Mouse (Mus musculus) limb, embryonic 14.5 days (tissue): ENCODE measurements around the gene Magi2. TPM values are rescaled to one million over a fixed set of nuclear protein-coding genes. Genes with fewer than 3 reads are reported as not detected.
"Not testable (repeated sequence)": the region's sequence is repeated elsewhere in the genome, so short reads cannot be mapped to it uniquely, and the experiment has no call there.

Experiments used
- ATAC-seq: fragments of 200-750 bp; cut with Nextera tagmentation; 2 replicates; pipeline ENCODE4 v1.8.0; 2017; ENCODE audit warnings: low read depth, moderate number of reproducible peaks, moderate TSS enrichment; ENCODE audit not compliant: low FRiP score
- DNase-seq: peaks from one replicate; pipeline ENCODE4 v3.0.0-alpha.2; 2015; ENCODE audit warnings: low spot score
- H3K27ac ChIP-seq: fragments of 300-500 bp; sonication (generic); replicated peaks from 2 replicates; pipeline ENCODE4 v1.5.1; 2014; ENCODE audit warnings: low read depth, mild to moderate bottlenecking, low read length, moderate library complexity, mixed read lengths
- H3K27me3 ChIP-seq: fragments of 300-500 bp; sonication (generic); 2 replicates; pipeline ENCODE4 v1.6.1; 2014; ENCODE audit warnings: low read length, mixed read lengths; ENCODE audit not compliant: control insufficient read depth, insufficient read depth
- H3K36me3 ChIP-seq: fragments of 300-500 bp; sonication (generic); 2 replicates; pipeline ENCODE4 v1.6.1; 2014; ENCODE audit warnings: mild to moderate bottlenecking, low read length, moderate library complexity, mixed read lengths; ENCODE audit not compliant: control insufficient read depth, insufficient read depth
- H3K4me1 ChIP-seq: fragments of 300-500 bp; sonication (generic); 2 replicates; pipeline ENCODE4 v1.6.1; 2014; ENCODE audit warnings: antibody characterized with exemption, low read length, mixed read lengths; ENCODE audit not compliant: control insufficient read depth, insufficient read depth
- H3K4me2 ChIP-seq: fragments of 300-500 bp; sonication (generic); replicated peaks from 2 replicates; pipeline ENCODE4 v1.6.1; 2014; ENCODE audit warnings: low read depth, mild to moderate bottlenecking, low read length, moderate library complexity; ENCODE audit not compliant: severe bottlenecking
- H3K4me3 ChIP-seq: fragments of 300-500 bp; sonication (generic); replicated peaks from 2 replicates; pipeline ENCODE4 v1.5.1; 2014; ENCODE audit warnings: low read length
- H3K9ac ChIP-seq: fragments of 300-500 bp; sonication (generic); 2 replicates; pipeline ENCODE4 v1.6.1; 2014; ENCODE audit warnings: mild to moderate bottlenecking, low read depth, low read length, moderate library complexity; ENCODE audit not compliant: severe bottlenecking
- H3K9me3 ChIP-seq: fragments of 300-500 bp; sonication (generic); 2 replicates; pipeline ENCODE4 v1.6.1; 2016; ENCODE audit warnings: low read length; ENCODE audit not compliant: control insufficient read depth
- POLR2A ChIP-seq: fragments of 200-500 bp; IDR thresholded peaks from 2 replicates; pipeline ENCODE4 v1.8.0; 2012; ENCODE audit warnings: inconsistent platforms, mild to moderate bottlenecking, moderate library complexity, borderline replicate concordance; ENCODE audit not compliant: insufficient read depth, insufficient read length; ENCODE audit errors: extremely low read depth
- WGBS: fragments of 180-500 bp; shearing (Covaris S2); extraction: QIAGEN DNeasy Blood & Tissue Kit; methylation state at CpG from one replicate; pipeline ENCODE4 v1.1.7; 2014; 5-methylcytosine and 5-hydroxymethylcytosine counted together
- polyA plus RNA-seq, 2 experiments: library from polyadenylated mRNA; depleted of rRNA in 1 of 2; stranded (reverse) in 1 of 2; unstranded in 1 of 2; fragments of >200 nt; fragmentation: Nextera tagmentation in 1 of 2; extraction: Ambion mirVana in 1 of 2; gene quantifications; 2 replicates each; pipeline versions ENCODE4 v1.2.1 to v1.2.3; 2012 to 2014

Gene Magi2
- polyA plus RNA-seq, 2 experiments, result 4.0 to 4.5 TPM

GRCm38 (mm10) chr5:20521639-20522038 is 1294.8 kb downstream of the Magi2 start:
- Histone ChIP-seq H3K36me3 (no peaks in the 10 kb centered on the region), H3K27ac (no peak overlapping the region), H3K4me1 (no peaks in the 10 kb centered on the region), H3K4me2 (no peak overlapping the region), H3K9me3 (no peaks in the 10 kb centered on the region), H3K4me3 (no peak overlapping the region), H3K27me3 (no peaks in the 10 kb centered on the region), H3K9ac (no peak overlapping the region)
- ATAC-seq (no peak), DNase-seq (no peak)
- TF ChIP-seq POLR2A, result no peak
- 70% methylated on average over 9 of the region's 9 CpGs for WGBS

GRCm38 (mm10) chr5:20522047-20522446 is 1295.2 kb downstream of the Magi2 start:
- H3K27me3 ChIP-seq, result no peaks in the 10 kb centered on the region
- H3K9ac ChIP-seq, result no peak overlapping the region
- no peaks in the 10 kb centered on the region for H3K4me1 ChIP-seq
- no peak for TF ChIP-seq POLR2A
- no peak for ATAC-seq
- no peak for DNase-seq
- H3K27ac ChIP-seq, result no peak overlapping the region
- 96% methylated on average over 13 of the region's 13 CpGs for WGBS
- H3K36me3 ChIP-seq, result no peaks in the 10 kb centered on the region
- no peaks in the 10 kb centered on the region for H3K9me3 ChIP-seq
- no peak overlapping the region for H3K4me2 ChIP-seq
- no peak overlapping the region for H3K4me3 ChIP-seq

DNA sequence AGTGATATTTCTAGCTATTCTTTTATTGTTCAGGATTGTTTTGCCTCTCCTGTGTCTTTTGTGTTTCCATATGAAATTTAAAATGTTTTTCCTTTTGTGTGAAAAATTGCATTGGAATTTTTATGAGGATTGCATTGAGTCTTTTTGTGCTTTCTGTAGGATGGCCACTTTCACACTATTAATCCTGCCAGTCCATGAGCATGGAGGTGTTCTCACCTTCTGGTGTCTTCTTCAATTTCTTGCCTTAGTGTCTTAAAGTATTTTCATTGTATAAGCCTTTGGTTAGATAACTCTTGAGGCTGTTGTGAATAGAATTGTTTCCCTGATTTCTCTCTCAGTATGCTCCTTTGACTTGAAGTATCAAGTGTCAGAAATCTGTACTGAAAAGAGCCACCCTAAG is 1296.9 kb downstream of the Magi2 start:
- ATAC-seq (no peak), DNase-seq (no peak)
- Histone ChIP-seq H3K4me2 (no peak overlapping the region), H3K36me3 (no peaks in the 10 kb centered on the region), H3K27ac (no peak overlapping the region), H3K4me1 (no peaks in the 10 kb centered on the region), H3K9ac (no peak overlapping the region), H3K9me3 (no peaks in the 10 kb centered on the region), H3K27me3 (no peaks in the 10 kb centered on the region), H3K4me3 (no peak overlapping the region)
- no peak for TF ChIP-seq POLR2A

DNA sequence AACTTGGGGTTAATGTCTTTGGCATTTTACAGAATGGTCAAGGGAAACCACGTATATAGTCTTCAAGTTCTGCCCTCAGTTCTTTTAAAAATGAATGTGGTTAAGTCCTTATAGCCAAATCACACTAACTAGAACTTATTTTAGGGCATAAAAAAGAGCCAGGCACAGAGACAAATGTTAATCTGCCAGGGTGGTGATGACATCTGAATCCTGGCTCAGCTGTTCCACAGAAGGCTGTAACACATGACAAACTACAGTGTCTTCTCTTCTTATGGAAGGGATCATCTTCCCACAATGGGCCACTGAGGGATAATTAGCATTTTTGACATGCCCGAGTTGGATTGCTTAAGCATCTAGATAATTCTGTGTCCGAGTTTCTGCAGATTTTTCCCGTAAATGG is 1299.8 kb downstream of the Magi2 start:
- H3K9ac ChIP-seq, H3K36me3 ChIP-seq, H3K27me3 ChIP-seq, DNase-seq, H3K4me1 ChIP-seq, H3K4me3 ChIP-seq, H3K4me2 ChIP-seq, ATAC-seq, H3K27ac ChIP-seq, H3K9me3 ChIP-seq: not testable (repeated sequence)
- 74% methylated on average over 1 of the region's 4 CpGs for WGBS

- Histone ChIP-seq H3K9ac (no peak overlapping the region), H3K27me3 (no peaks in the 10 kb centered on the region), H3K9me3 (no peaks in the 10 kb centered on the region), H3K4me1 (no peaks in the 10 kb centered on the region), H3K4me3 (no peak overlapping the region), H3K27ac (no peak overlapping the region), H3K4me2 (no peak overlapping the region), H3K36me3 (no peaks in the 10 kb centered on the region)
- WGBS, result 32% methylated on average over 3 of the region's 3 CpGs
- ATAC-seq, result no peak
- TF ChIP-seq POLR2A, result no peak
- no peak for DNase-seq
Measured at GRCm38 (mm10) chr5:20536544-20536943, 1309.7 kb downstream of the Magi2 start.

GRCm38 (mm10) chr5:20537369-20538022 is 1310.7 kb downstream of the Magi2 start:
- Histone ChIP-seq H3K27ac (no peak overlapping the region), H3K9me3 (no peaks in the 10 kb centered on the region), H3K36me3 (no peaks in the 10 kb centered on the region), H3K4me3 (no peak overlapping the region), H3K4me2 (no peak overlapping the region), H3K27me3 (no peaks in the 10 kb centered on the region), H3K9ac (no peak overlapping the region), H3K4me1 (no peaks in the 10 kb centered on the region)
- no peak for DNase-seq
- no peak for ATAC-seq
- WGBS, result 58% methylated on average over 8 of the region's 8 CpGs
- no peak for TF ChIP-seq POLR2A
